Mouse (Mus musculus) neural tube, postnatal 0 days (tissue): ENCODE results near the gene Olfr1555-ps1. TPM values are rescaled to one million over a fixed set of nuclear protein-coding genes. Genes with fewer than 3 reads are reported as not detected.

Source experiments
- polyA plus RNA-seq: library from polyadenylated mRNA; unstranded; fragments of >200 nt; fragmentation: Nextera tagmentation; extraction: Ambion mirVana; gene quantifications from 2 replicates; pipeline ENCODE4 v1.2.1, GENCODE M21; 2015

Olfr1555-ps1 gene
- not detected in 2 replicates for polyA plus RNA-seq

DNA sequence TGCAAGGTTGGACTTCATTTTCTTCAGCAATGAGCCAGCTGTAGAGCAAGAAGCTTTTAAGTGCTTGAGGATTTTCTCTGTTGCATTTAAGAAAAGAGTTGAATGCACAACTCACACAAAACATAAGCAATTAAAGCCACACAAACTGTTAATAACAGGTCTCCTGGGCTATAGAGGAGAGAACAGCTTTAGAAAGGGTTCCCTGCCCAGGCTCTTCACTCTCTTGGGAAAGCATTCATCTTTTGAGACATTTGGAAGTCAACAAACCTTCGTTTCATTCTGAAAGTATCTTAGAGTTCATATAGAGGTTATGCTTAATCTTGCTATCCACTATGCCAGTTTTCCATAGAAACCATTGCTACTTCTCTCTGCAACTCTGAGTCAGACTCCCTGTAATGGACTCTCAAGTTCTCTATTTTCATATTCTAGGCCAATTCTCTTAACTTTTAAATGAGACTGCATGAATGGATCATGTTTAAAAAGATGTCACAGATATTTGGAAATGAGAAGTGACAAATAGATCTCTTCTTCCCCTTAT lies at the start of gene Olfr1555-ps1:
TSS of gene Olfr1555-ps1 (minus strand) at position 51 of the 538 bp plus-strand sequence.

DNA sequence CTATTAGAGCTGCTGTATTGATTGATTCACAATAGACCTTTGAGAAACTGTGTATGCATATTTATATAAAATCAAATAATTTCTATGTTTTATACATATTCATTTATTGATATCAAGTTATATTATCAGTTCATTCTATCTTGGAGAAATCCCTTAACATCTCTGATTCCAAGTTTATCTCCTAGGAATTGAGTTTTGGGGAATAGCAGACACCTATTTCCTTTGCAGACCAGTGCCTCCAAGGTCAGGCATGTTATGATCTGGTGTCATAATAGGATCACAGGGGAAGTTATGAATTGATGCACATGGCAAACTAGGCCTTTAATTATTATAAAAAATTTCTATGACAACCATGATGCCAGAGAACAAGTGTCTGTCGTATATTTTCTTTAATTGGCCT lies 30.4 kb upstream of the Olfr1555-ps1 start, which contains the start of gene Olfr1431:
TSS of gene Olfr1431 (plus strand) at position 301 of the 400 bp plus-strand sequence.

DNA sequence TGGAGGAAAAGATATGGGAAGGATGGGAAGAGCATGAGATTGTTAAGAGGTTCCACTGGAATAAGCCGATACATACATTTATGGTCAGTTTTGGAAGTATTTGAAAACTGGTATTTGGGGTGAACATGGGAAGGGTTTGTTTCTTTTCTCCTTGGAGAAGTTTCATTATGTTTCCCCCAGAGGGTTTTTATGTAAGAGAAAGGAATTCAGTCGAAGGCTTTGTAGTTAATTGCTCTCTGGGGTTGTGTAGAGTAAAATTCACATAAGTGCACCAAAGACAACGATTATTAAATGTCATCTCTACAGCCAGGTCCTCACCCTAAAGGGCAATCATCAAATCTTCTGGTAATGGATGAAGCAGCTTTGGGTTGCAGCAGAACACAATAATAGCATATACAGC lies 46.8 kb downstream of the Olfr1555-ps1 start, which contains the start of gene Olfr76:
TSS of gene Olfr76 (minus strand) at position 101 of the 400 bp plus-strand sequence.

DNA sequence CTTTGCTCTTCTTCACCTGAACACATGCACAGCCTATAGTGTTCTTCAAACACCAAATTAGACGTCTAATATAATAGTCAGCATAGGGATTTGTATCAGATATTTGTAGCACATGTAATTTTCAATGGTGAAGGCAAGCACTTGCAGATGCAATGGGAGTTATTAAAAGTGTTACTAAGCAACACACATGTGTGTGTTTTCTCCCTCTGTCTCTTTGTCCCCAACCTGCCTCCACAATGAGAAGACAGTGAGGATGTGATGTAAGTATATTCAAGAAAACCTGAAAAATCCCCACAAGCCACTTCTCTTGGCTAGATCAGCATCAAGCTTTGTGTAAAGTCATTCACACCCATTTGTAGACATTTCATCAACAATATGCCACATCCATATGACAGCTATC lies 54.1 kb downstream of the Olfr1555-ps1 start, which contains the start of gene Olfr1428:
TSS of gene Olfr1428 (minus strand) at position 101 of the 400 bp plus-strand sequence.

Other genes with a start within 250 kb of the Olfr1555-ps1 start
- 3.9 and 4.6 TPM in 2 replicates for gene Osbp, start 204.2 kb downstream of the Olfr1555-ps1 start, polyA plus RNA-seq
- gene Olfr1423, start 128.8 kb downstream of the Olfr1555-ps1 start, polyA plus RNA-seq, result not detected in 2 replicates
- gene Olfr1424, start 107.4 kb downstream of the Olfr1555-ps1 start, polyA plus RNA-seq, result not detected in 2 replicates
- gene Olfr1425, start 92.4 kb downstream of the Olfr1555-ps1 start, polyA plus RNA-seq, result not detected in 2 replicates
- not detected in 2 replicates for gene Olfr1426, start 78.1 kb downstream of the Olfr1555-ps1 start, polyA plus RNA-seq
- not detected in 2 replicates for gene Olfr1427, start 66.8 kb downstream of the Olfr1555-ps1 start, polyA plus RNA-seq
- gene Olfr1428, start 54.2 kb downstream of the Olfr1555-ps1 start, polyA plus RNA-seq, result not detected in 2 replicates
- gene Olfr76, start 46.9 kb downstream of the Olfr1555-ps1 start, polyA plus RNA-seq, result not detected in 2 replicates
- gene Olfr1431, start 30.5 kb upstream of the Olfr1555-ps1 start, polyA plus RNA-seq, result not detected in 2 replicates
- not detected in 2 replicates for gene Olfr1432, start 62.5 kb upstream of the Olfr1555-ps1 start, polyA plus RNA-seq
- not detected in 2 replicates for gene Olfr262, start 71.5 kb upstream of the Olfr1555-ps1 start, polyA plus RNA-seq
- not detected in 2 replicates for gene Olfr235, start 90.9 kb upstream of the Olfr1555-ps1 start, polyA plus RNA-seq
- not detected in 2 replicates for gene Olfr1434, start 109.7 kb upstream of the Olfr1555-ps1 start, polyA plus RNA-seq
- not detected in 2 replicates for gene Olfr1436, start 129.0 kb upstream of the Olfr1555-ps1 start, polyA plus RNA-seq
- gene Olfr1437, start 155.0 kb upstream of the Olfr1555-ps1 start, polyA plus RNA-seq, result not detected in 2 replicates
- not detected in 2 replicates for gene Olfr1438-ps1, start 165.8 kb upstream of the Olfr1555-ps1 start, polyA plus RNA-seq
- not detected in 2 replicates for gene Olfr1440, start 217.2 kb upstream of the Olfr1555-ps1 start, polyA plus RNA-seq
- not detected in 2 replicates for gene Olfr1441, start 247.3 kb upstream of the Olfr1555-ps1 start, polyA plus RNA-seq